Mouse (Mus musculus): ENCODE measurements around the gene Thra. TPM values are rescaled to one million over a fixed set of nuclear protein-coding genes. Genes with fewer than 3 reads are reported as not detected.
A peak's percentile ranks its signal among the peaks of the same experiment; 100 is the strongest.

Thra gene
- polyA plus RNA-seq, 1 experiment from 2014 or later: 175 TPM

- 94% methylated on average over 5 of the region's 5 CpGs for WGBS
- DNase-seq: no peak
- peaks cover 46% of the 10 kb centered on the region for H3K36me3 ChIP-seq (ENCODE audit: control insufficient read depth, insufficient read depth, low read length)
Observed at GRCm38 (mm10) chr11:98753264-98753663, 12.8 kb downstream of the Thra start.

GRCm38 (mm10) chr11:98754151-98754620 lies 13.7 kb downstream of the Thra start:
- Histone ChIP-seq H3K9ac (replicated peaks; ENCODE audit: low read length) (no peak overlapping the region), H3K36me3 (ENCODE audit: control insufficient read depth, insufficient read depth, low read length) (peaks cover 54% of the 10 kb centered on the region), H3K4me3 (replicated peaks; ENCODE audit: low read depth, low read length) (no peak overlapping the region), H3K27me3 (ENCODE audit: control insufficient read depth, insufficient read depth, low read length) (no peaks in the 10 kb centered on the region), H3K4me2 (ENCODE audit: low read length) (no peak overlapping the region), H3K4me1 (ENCODE audit: control insufficient read depth, insufficient read depth, low read length) (peaks cover 44% of the 10 kb centered on the region), H3K27ac (replicated peaks; ENCODE audit: low read depth, low read length) (peak overlapping the region; percentile 49; the same call in 1 of the 2 replicates), H3K9me3 (ENCODE audit: control insufficient read depth, low read length) (no peaks in the 10 kb centered on the region)
- DNase-seq: no peak
- 77% methylated on average over 9 of the region's 9 CpGs for WGBS
- no peak for ATAC-seq (ENCODE audit: low FRiP score, low TSS enrichment)

More at GRCm38 (mm10) chr11:98753264-98753663, 12.8 kb downstream of the Thra start:
- Histone ChIP-seq H3K27me3 (ENCODE audit: control insufficient read depth, insufficient read depth, low read length) (no peaks in the 10 kb centered on the region), H3K27ac (replicated peaks; ENCODE audit: low read depth, low read length) (no peak overlapping the region), H3K4me2 (ENCODE audit: low read length) (no peak overlapping the region), H3K4me1 (ENCODE audit: control insufficient read depth, insufficient read depth, low read length) (peaks cover 53% of the 10 kb centered on the region), H3K9ac (replicated peaks; ENCODE audit: low read length) (no peak overlapping the region), H3K4me3 (replicated peaks; ENCODE audit: low read depth, low read length) (no peak overlapping the region), H3K9me3 (ENCODE audit: control insufficient read depth, low read length) (no peaks in the 10 kb centered on the region)
- ATAC-seq (ENCODE audit: low FRiP score, low TSS enrichment): no peak

DNA sequence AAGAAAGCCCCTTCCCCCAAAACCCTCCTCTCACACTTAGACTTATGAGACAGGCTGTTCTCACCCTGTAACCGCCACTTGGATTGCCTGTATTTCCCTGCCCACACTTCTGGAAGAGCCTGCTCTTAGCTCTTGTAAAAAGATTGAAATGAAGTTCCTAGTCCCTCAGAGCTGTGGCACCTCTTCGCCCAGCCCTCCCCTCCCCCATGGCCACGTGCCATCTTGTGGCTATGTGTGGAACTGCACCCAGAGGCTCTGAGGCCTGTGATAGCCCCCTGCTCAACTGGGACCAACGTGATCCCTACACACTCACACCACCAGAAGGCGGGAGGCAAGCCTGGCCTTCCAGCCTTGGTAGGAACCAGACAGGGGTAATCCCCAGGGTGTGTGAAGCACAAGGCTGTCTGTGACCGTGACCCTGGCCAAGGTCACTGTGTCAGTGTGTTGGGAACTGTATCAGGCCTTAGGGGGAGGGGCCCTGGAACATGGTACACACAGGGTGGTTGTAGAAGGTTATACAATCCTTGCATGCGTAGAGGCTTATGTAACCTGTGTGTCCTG lies 14.3 kb downstream of the Thra start:
- H3K27ac ChIP-seq (replicated peaks; ENCODE audit: low read depth, low read length): peak overlapping the region; percentile 49
- no peak overlapping the region for H3K9ac ChIP-seq (replicated peaks; ENCODE audit: low read length)
- no peaks in the 10 kb centered on the region for H3K9me3 ChIP-seq (ENCODE audit: control insufficient read depth, low read length)
- H3K27me3 ChIP-seq (ENCODE audit: control insufficient read depth, insufficient read depth, low read length): no peaks in the 10 kb centered on the region
- peaks cover 54% of the 10 kb centered on the region for H3K36me3 ChIP-seq (ENCODE audit: control insufficient read depth, insufficient read depth, low read length)
- ATAC-seq (ENCODE audit: low FRiP score, low TSS enrichment): 0 out of 2 replicates have a peak, but pooled peaks have one; percentile 4
- peak; percentile 87 for DNase-seq
- peaks cover 39% of the 10 kb centered on the region for H3K4me1 ChIP-seq (ENCODE audit: control insufficient read depth, insufficient read depth, low read length)
- H3K4me3 ChIP-seq (replicated peaks; ENCODE audit: low read depth, low read length): no peak overlapping the region
- 23% methylated on average over 7 of the region's 7 CpGs for WGBS
- 0 out of 2 replicates have a peak overlapping the region, but pooled peaks have one; percentile 4 for H3K4me2 ChIP-seq (ENCODE audit: low read length)

GRCm38 (mm10) chr11:98755726-98756380 lies 15.4 kb downstream of the Thra start:
- Histone ChIP-seq H3K36me3 (ENCODE audit: control insufficient read depth, insufficient read depth, low read length) (peaks cover 64% of the 10 kb centered on the region), H3K27me3 (ENCODE audit: control insufficient read depth, insufficient read depth, low read length) (no peaks in the 10 kb centered on the region), H3K9ac (replicated peaks; ENCODE audit: low read length) (no peak overlapping the region), H3K9me3 (ENCODE audit: control insufficient read depth, low read length) (no peaks in the 10 kb centered on the region), H3K27ac (replicated peaks; ENCODE audit: low read depth, low read length) (no peak overlapping the region), H3K4me2 (ENCODE audit: low read length) (no peak overlapping the region), H3K4me3 (replicated peaks; ENCODE audit: low read depth, low read length) (no peak overlapping the region), H3K4me1 (ENCODE audit: control insufficient read depth, insufficient read depth, low read length) (peaks cover 27% of the 10 kb centered on the region)
- ATAC-seq (ENCODE audit: low FRiP score, low TSS enrichment) (no peak), DNase-seq (no peak)
- 94% methylated on average over 6 of the region's 6 CpGs for WGBS

GRCm38 (mm10) chr11:98756711-98757110 lies 16.3 kb downstream of the Thra start:
- no peak overlapping the region for H3K27ac ChIP-seq (replicated peaks; ENCODE audit: low read depth, low read length)
- H3K4me2 ChIP-seq (ENCODE audit: low read length): no peak overlapping the region
- H3K9ac ChIP-seq (replicated peaks; ENCODE audit: low read length): no peak overlapping the region
- ATAC-seq (ENCODE audit: low FRiP score, low TSS enrichment): no peak
- DNase-seq: no peak
- H3K36me3 ChIP-seq (ENCODE audit: control insufficient read depth, insufficient read depth, low read length): peaks cover 72% of the 10 kb centered on the region
- peaks cover 18% of the 10 kb centered on the region for H3K4me1 ChIP-seq (ENCODE audit: control insufficient read depth, insufficient read depth, low read length)
- no peak overlapping the region for H3K4me3 ChIP-seq (replicated peaks; ENCODE audit: low read depth, low read length)
- no peaks in the 10 kb centered on the region for H3K27me3 ChIP-seq (ENCODE audit: control insufficient read depth, insufficient read depth, low read length)
- WGBS: 89% methylated on average over 12 of the region's 12 CpGs
- no peaks in the 10 kb centered on the region for H3K9me3 ChIP-seq (ENCODE audit: control insufficient read depth, low read length)

DNA sequence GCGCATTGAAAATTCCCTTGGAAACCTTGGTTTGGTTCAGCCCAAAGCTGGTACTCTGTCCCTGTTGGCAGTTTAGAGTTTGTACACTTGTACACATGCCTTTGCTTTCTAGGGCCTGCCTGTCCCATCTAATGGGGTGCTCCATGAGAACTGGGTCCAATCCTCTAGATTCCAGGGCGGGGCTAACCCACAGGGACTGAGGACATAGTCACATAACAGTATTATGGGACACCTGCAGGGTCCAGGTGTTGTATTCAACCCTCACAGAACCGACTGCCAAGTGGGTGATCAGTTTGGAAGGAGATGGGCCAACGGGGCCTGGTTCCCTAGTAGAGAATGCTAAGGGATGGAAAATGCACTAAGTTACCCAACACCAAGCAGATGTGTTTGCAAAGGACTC lies 21.5 kb downstream of the Thra start:
- Histone ChIP-seq H3K9ac (replicated peaks; ENCODE audit: low read length) (no peak overlapping the region), H3K9me3 (ENCODE audit: control insufficient read depth, low read length) (no peaks in the 10 kb centered on the region), H3K27ac (replicated peaks; ENCODE audit: low read depth, low read length) (no peak overlapping the region), H3K4me3 (replicated peaks; ENCODE audit: low read depth, low read length) (no peak overlapping the region), H3K27me3 (ENCODE audit: control insufficient read depth, insufficient read depth, low read length) (no peaks in the 10 kb centered on the region), H3K4me1 (ENCODE audit: control insufficient read depth, insufficient read depth, low read length) (peaks cover 16% of the 10 kb centered on the region), H3K4me2 (ENCODE audit: low read length) (no peak overlapping the region), H3K36me3 (ENCODE audit: control insufficient read depth, insufficient read depth, low read length) (peaks cover 76% of the 10 kb centered on the region)
- DNase-seq: no peak
- 94% methylated on average over 4 of the region's 4 CpGs for WGBS
- ATAC-seq (ENCODE audit: low FRiP score, low TSS enrichment): no peak

DNA sequence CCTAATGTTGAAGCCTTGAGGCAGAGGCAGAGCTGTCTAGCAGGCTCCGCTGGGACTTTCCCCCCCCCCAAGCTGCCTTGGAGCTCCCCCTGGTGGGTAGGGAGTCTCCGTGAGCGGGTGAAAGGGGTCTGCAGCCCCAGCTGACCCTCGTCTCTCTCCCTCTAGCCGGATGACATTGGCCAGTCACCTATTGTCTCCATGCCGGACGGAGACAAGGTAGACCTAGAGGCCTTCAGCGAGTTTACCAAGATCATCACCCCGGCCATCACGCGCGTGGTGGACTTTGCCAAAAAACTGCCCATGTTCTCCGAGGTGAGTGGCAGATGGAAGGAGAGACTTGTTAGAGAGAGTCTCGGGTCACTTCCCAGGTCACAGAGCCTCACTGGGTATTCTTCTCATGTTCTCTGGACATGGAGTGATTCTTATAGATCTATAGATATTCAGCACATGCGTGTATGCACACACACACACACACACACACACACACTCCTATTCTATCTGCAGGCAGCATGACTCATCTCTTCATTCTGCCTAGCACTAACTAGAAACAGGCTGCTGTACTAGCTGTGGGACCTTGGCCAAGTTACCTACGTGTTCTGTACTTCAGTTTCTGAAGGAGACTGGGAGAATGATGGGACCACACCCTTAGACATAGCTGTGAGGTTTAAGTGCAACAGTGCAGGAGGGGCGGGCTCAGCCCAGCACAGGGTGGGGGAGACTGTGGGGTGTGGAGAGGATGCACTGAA lies 22.5 kb downstream of the Thra start:
- Histone ChIP-seq H3K9me3 (ENCODE audit: control insufficient read depth, low read length) (no peaks in the 10 kb centered on the region), H3K4me3 (replicated peaks; ENCODE audit: low read depth, low read length) (no peak overlapping the region), H3K36me3 (ENCODE audit: control insufficient read depth, insufficient read depth, low read length) (peaks cover 66% of the 10 kb centered on the region), H3K27ac (replicated peaks; ENCODE audit: low read depth, low read length) (no peak overlapping the region), H3K27me3 (ENCODE audit: control insufficient read depth, insufficient read depth, low read length) (no peaks in the 10 kb centered on the region), H3K4me2 (ENCODE audit: low read length) (no peak overlapping the region), H3K4me1 (ENCODE audit: control insufficient read depth, insufficient read depth, low read length) (peaks cover 25% of the 10 kb centered on the region), H3K9ac (replicated peaks; ENCODE audit: low read length) (no peak overlapping the region)
- DNase-seq (peak; percentile 54), ATAC-seq (ENCODE audit: low FRiP score, low TSS enrichment) (no peak)
- 61% methylated on average over 17 of the region's 17 CpGs for WGBS

DNA sequence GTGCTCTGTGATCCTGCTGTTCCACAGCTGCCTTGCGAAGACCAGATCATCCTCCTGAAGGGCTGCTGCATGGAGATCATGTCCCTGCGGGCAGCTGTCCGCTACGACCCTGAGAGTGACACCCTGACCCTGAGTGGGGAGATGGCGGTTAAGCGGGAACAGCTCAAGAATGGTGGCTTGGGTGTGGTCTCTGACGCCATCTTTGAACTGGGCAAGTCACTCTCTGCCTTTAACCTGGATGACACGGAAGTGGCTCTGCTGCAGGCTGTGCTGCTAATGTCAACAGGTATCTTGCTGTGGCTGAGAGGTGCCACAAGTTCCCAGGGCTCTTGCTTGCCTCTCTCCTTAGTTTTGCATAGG lies 23.0 kb downstream of the Thra start:
- H3K9me3 ChIP-seq (ENCODE audit: control insufficient read depth, low read length): no peaks in the 10 kb centered on the region
- no peak overlapping the region for H3K4me2 ChIP-seq (ENCODE audit: low read length)
- no peak overlapping the region for H3K9ac ChIP-seq (replicated peaks; ENCODE audit: low read length)
- no peak for ATAC-seq (ENCODE audit: low FRiP score, low TSS enrichment)
- peaks cover 67% of the 10 kb centered on the region for H3K36me3 ChIP-seq (ENCODE audit: control insufficient read depth, insufficient read depth, low read length)
- 89% methylated on average over 8 of the region's 8 CpGs for WGBS
- peaks cover 30% of the 10 kb centered on the region for H3K4me1 ChIP-seq (ENCODE audit: control insufficient read depth, insufficient read depth, low read length)
- H3K4me3 ChIP-seq (replicated peaks; ENCODE audit: low read depth, low read length): no peak overlapping the region
- no peaks in the 10 kb centered on the region for H3K27me3 ChIP-seq (ENCODE audit: control insufficient read depth, insufficient read depth, low read length)
- H3K27ac ChIP-seq (replicated peaks; ENCODE audit: low read depth, low read length): no peak overlapping the region
- DNase-seq: no peak
